Mouse (Mus musculus) liver, postnatal 0 days (tissue): ENCODE data around the gene Cacna1f. TPM values are rescaled to one million over a fixed set of nuclear protein-coding genes. Genes with fewer than 3 reads are reported as not detected.

Experiments
- ATAC-seq: fragments of 200-750 bp; cut with Nextera tagmentation; 2 replicates; pipeline ENCODE4 v1.8.0; 2017; ENCODE audit warnings: mild to moderate bottlenecking, moderate library complexity
- DNase-seq: peaks from one replicate; pipeline ENCODE4 v3.0.0-alpha.2; 2016
- H3K27ac ChIP-seq: fragments of 300-500 bp; sonication (generic); 2 replicates; pipeline ENCODE4 v1.5.1; 2014; ENCODE audit warnings: antibody characterized with exemption, moderate library complexity, mild to moderate bottlenecking, low read depth
- H3K27me3 ChIP-seq: fragments of 300-500 bp; sonication (generic); 2 replicates; pipeline ENCODE4 v1.6.1; 2014; ENCODE audit warnings: low read length, control low read depth, mixed read lengths; ENCODE audit not compliant: insufficient read depth
- H3K36me3 ChIP-seq: fragments of 300-500 bp; sonication (generic); replicated peaks from 2 replicates; pipeline ENCODE4 v1.6.1; 2014; ENCODE audit warnings: mild to moderate bottlenecking, control low read depth, low read length, moderate library complexity, mixed read lengths; ENCODE audit not compliant: insufficient read depth
- H3K4me1 ChIP-seq: fragments of 300-500 bp; sonication (generic); 2 replicates; pipeline ENCODE4 v1.6.1; 2014; ENCODE audit warnings: antibody characterized with exemption, mild to moderate bottlenecking, control low read depth; ENCODE audit not compliant: insufficient read depth
- H3K4me2 ChIP-seq: fragments of 300-500 bp; sonication (generic); 2 replicates; pipeline ENCODE4 v1.6.1; 2014; ENCODE audit warnings: low read depth, mild to moderate bottlenecking, low read length, moderate library complexity, mixed read lengths
- H3K4me3 ChIP-seq: fragments of 300-500 bp; sonication (generic); 2 replicates; pipeline ENCODE4 v1.5.1; 2014; ENCODE audit warnings: low read depth, low read length
- H3K9ac ChIP-seq: fragments of 300-500 bp; sonication (generic); replicated peaks from 2 replicates; pipeline ENCODE4 v1.6.1; 2014; ENCODE audit warnings: mild to moderate bottlenecking, moderate library complexity
- H3K9me3 ChIP-seq: fragments of 300-500 bp; sonication (generic); 2 replicates; pipeline ENCODE4 v1.6.1; 2016; ENCODE audit warnings: mild to moderate bottlenecking, control low read depth, low read length, mixed read lengths
- CTCF ChIP-seq: sonication (generic); IDR thresholded peaks from 2 replicates; pipeline ENCODE4 v1.5.1; 2016; ENCODE audit warnings: antibody characterized with exemption, low read depth
- EP300 ChIP-seq: IDR thresholded peaks from 2 replicates; pipeline ENCODE4 v1.6.1; 2016; ENCODE audit warnings: antibody characterized with exemption, low read depth, mild to moderate bottlenecking
- WGBS: fragments of 180-500 bp; shearing (Covaris S2); extraction: QIAGEN DNeasy Blood & Tissue Kit; methylation state at CpG from one replicate; pipeline ENCODE4 v1.1.7; 2014; ENCODE audit not compliant: insufficient replicate concordance; 5-methylcytosine and 5-hydroxymethylcytosine counted together
- polyA plus RNA-seq: library from polyadenylated mRNA; unstranded; fragments of >200 nt; fragmentation: Nextera tagmentation; extraction: Ambion mirVana; gene quantifications from 2 replicates; pipeline ENCODE4 v1.2.1, GENCODE M21; 2015

Gene Cacna1f
- polyA plus RNA-seq, 1 experiment from 2014 or later = 0.07 TPM

DNA sequence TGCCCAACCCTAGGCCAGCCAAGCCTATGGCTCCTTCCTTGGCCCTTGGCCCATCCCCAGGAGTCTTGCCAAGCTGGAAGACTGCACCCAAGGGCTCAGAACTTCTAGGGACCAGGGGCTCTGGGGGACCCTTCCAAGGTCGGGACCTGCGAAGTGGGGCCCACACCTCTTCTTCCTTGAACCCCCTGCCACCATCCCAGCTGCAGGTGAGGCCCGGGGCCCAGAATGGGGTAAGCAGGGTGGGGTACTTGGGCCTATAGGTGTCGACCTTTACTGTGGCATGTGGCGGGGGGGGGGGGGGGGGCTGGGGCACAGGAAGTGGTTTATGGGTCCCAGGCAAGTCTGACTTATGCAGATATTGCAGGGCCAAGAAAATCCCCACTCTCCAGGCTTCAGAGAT, 20.5 kb upstream of the Cacna1f start:
- Histone ChIP-seq H3K36me3 (no peaks in the 10 kb centered on the region), H3K27me3 (no peaks in the 10 kb centered on the region), H3K4me1 (no peaks in the 10 kb centered on the region), H3K4me3 (no peak overlapping the region), H3K9ac (no peak overlapping the region), H3K4me2 (no peak overlapping the region), H3K9me3 (no peaks in the 10 kb centered on the region), H3K27ac (no peak overlapping the region)
- ATAC-seq (no peak), DNase-seq (no peak)
- WGBS = 89% methylated on average over 3 of the region's 5 CpGs
- TF ChIP-seq CTCF (no peak), EP300 (no peak)

DNA sequence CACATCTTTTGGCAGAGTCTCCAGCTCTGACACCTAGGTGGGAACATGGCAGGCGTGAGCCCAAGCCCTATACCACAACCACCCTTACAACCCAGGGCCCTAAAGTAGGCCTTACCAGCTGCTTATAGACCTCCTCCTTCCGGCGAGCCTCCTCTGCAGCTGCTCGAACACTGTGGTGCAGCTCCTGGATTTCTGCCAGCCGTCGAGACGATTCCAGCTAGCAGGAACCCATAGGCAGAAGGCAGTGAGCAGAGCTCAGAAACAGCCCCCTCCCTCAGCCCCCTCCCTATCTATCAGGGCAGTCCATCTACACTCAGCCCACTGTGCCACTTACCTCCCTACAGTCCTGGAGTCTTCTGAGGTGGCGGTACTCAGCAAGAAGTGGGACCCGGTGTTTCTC, 11.5 kb upstream of the Cacna1f start:
- Histone ChIP-seq H3K9ac (no peak overlapping the region), H3K36me3 (peaks cover 12% of the 10 kb centered on the region; the same call in 1 of the 2 replicates), H3K27me3 (no peaks in the 10 kb centered on the region), H3K4me2 (no peak overlapping the region), H3K4me1 (no peaks in the 10 kb centered on the region), H3K9me3 (no peaks in the 10 kb centered on the region), H3K4me3 (no peak overlapping the region), H3K27ac (no peak overlapping the region)
- TF ChIP-seq CTCF (no peak), EP300 (no peak)
- WGBS = 95% methylated on average over 8 of the region's 9 CpGs
- DNase-seq (no peak), ATAC-seq (no peak)

DNA sequence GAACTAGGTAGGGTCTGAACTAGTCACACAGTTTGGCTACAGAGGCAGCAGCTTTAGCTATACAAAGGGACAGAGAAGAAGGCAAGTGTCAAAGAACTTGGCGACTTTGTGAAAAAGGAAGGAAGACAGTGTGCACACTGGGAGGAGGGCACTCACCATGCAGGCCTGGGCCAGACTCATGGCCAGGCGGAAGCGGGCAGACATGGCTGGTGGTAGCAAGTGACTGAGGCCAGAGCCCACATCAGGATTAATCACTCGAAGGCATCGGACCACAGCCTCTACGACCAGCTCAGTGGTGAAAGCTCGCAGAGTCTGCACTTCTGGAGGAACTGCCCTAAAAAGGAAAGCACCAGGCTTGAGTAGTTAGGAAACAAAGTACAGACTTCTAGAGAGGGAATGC, 2.9 kb upstream of the Cacna1f start:
- Histone ChIP-seq H3K27me3 (no peaks in the 10 kb centered on the region), H3K27ac (no peak overlapping the region), H3K9ac (no peak overlapping the region), H3K9me3 (no peaks in the 10 kb centered on the region), H3K4me2 (peak overlapping the region; percentile 73), H3K36me3 (0 out of 2 replicates have a peak, but pooled peaks cover 4% of the 10 kb centered on the region), H3K4me3 (peak overlapping the region; percentile 50), H3K4me1 (no peaks in the 10 kb centered on the region)
- WGBS = 69% methylated on average over 7 of the region's 7 CpGs
- no peak for ATAC-seq
- no peak for DNase-seq
- TF ChIP-seq CTCF (no peak), EP300 (no peak)

DNA sequence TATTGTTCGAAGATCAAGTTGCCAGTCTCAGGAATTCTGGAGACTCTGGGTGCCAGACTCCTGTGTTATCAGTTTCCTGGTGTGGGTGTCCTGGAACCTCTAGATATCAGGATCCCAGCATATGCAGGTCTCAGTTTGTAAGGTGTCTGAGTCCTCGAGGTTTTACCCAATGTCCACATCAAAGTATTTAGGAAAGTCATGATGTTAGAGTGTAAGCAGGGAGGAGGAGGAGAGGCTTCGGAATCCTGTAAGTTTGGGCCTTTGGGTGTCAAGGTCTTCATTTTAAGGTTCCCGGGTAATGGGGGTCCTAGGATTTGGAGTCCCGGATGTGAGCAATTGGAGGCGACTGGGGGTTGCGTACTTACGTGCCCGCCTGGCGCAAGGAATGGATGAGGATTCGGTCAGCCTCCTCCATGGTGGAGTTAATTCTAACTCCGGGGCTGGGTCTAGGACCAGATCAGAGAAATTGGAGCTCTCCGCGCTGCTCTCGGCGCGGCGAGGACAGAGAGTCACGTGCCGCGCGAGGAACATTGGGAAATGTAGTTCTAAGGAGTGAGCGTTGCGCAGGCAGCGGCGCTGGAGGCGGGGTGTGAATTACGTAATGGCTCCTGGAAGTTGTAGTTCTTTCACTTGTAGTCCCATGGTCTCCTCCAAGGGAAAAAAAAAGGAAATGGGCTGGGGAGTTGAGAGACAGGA, 1.9 kb upstream of the Cacna1f start, which contains the start of gene Ccdc22:
TSS of gene Ccdc22 (minus strand) at position 639 of the 696 bp plus-strand sequence.
- Histone ChIP-seq H3K36me3 (0 out of 2 replicates have a peak, but pooled peaks cover 2% of the 10 kb centered on the region), H3K9me3 (no peaks in the 10 kb centered on the region), H3K4me2 (peak within 1 kb of the TSS; percentile 73), H3K4me3 (peak within 1 kb of the TSS; percentile 50), H3K27me3 (peaks cover 4% of the 10 kb centered on the region; the same call in 1 of the 2 replicates), H3K9ac (peak within 1 kb of the TSS; percentile 58), H3K27ac (peak within 1 kb of the TSS; percentile 42; the same call in 1 of the 2 replicates), H3K4me1 (no peaks in the 10 kb centered on the region)
- TF ChIP-seq EP300 = no peak
- TF ChIP-seq CTCF = no peak
- peak; percentile 85 for DNase-seq
- ATAC-seq = peak; percentile 94
- 22% methylated on average over 28 of the region's 28 CpGs for WGBS

DNA sequence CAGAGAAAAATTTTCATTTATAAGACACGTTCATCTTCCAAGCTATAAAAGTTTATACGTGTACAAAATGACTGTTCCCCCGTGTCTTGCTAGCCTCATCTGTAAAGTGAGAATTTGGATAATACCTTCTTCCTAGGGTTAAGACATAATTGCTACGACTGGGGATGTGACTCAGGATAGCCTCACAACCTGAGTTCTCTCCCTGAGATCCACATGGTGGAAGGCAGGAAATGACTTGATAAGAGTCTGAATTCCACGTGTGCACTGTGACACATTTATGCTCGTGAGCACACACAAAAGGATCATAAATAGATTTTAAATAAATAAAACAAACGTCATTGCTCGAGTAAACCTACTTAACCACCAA, 1.3 kb upstream of the Cacna1f start:
- DNase-seq (no peak), ATAC-seq (no peak; the same call in 1 of the 2 replicates)
- Histone ChIP-seq H3K4me2 (peak overlapping the region; percentile 73), H3K36me3 (0 out of 2 replicates have a peak, but pooled peaks cover 2% of the 10 kb centered on the region), H3K27me3 (peaks cover 8% of the 10 kb centered on the region; the same call in 1 of the 2 replicates), H3K27ac (no peak overlapping the region), H3K4me3 (no peak overlapping the region), H3K4me1 (no peaks in the 10 kb centered on the region), H3K9ac (no peak overlapping the region), H3K9me3 (no peaks in the 10 kb centered on the region)
- no peak for TF ChIP-seq CTCF
- TF ChIP-seq EP300 = no peak
- 32% methylated on average over 8 of the region's 8 CpGs for WGBS

DNA sequence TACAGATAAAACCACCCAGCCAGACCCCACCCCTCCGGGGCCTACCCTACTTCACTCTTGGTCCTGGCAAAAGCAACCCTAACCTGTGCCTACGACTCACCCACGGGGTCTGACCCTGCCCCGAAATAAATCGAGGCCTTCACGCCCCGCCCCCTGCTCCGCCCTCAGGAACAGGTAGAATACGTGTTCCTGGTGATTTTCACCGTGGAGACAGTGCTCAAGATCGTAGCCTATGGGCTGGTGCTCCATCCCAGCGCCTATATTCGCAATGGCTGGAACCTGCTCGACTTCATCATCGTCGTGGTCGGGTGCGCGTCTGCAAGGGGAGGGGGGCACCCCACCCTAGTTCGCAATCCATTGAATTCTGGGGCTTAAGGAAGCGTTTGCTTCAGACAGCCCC, 3.2 kb downstream of the Cacna1f start:
- Histone ChIP-seq H3K4me3 (no peak overlapping the region), H3K9ac (no peak overlapping the region), H3K4me2 (no peak overlapping the region), H3K36me3 (no peaks in the 10 kb centered on the region), H3K27ac (no peak overlapping the region), H3K9me3 (no peaks in the 10 kb centered on the region), H3K4me1 (no peaks in the 10 kb centered on the region), H3K27me3 (peaks cover 11% of the 10 kb centered on the region; the same call in 1 of the 2 replicates)
- 21% methylated on average over 21 of the region's 21 CpGs for WGBS
- no peak for TF ChIP-seq CTCF
- TF ChIP-seq EP300 = no peak
- no peak for ATAC-seq
- DNase-seq = no peak
